Mouse (Mus musculus) cerebellum, adult 2 months (tissue): ENCODE measurements at regions not wholly inside any gene's neighbourhood (a gene's known extent, or its start where the extent isn't known, plus 50 kb on each side); places are given as distances from the start of the nearest gene placed in this dataset.

Experiments
- CTCF ChIP-seq: fragments of 200-500 bp; IDR thresholded peaks from 2 replicates; pipeline ENCODE4 v1.5.1; 2011; ENCODE audit warnings: low read depth, mild to moderate bottlenecking, control low read depth, low read length, moderate library complexity, borderline replicate concordance; ENCODE audit not compliant: insufficient read depth
- POLR2A ChIP-seq: fragments of 200-500 bp; IDR thresholded peaks from 2 replicates; pipeline ENCODE4 v1.6.1; 2011; ENCODE audit warnings: low read length, control low read depth, borderline replicate concordance; ENCODE audit not compliant: insufficient read depth

- TF ChIP-seq POLR2A (no peak), CTCF (no peak)
Observed at GRCm38 (mm10) chr7:119356251-119356650, 102.8 kb downstream of the Gp2 start.
